Mouse (Mus musculus) MEL (cell line): ENCODE data around the gene Kcnc3. TPM values are rescaled to one million over a fixed set of nuclear protein-coding genes. Genes with fewer than 3 reads are reported as not detected.

Experiments
- DNase-seq: peaks from one replicate; pipeline ENCODE4 v3.0.0; 2011; ENCODE audit warnings: low read depth, low spot score
- H3K27ac ChIP-seq: 2 replicates; pipeline ENCODE4 v1.5.1; 2012; ENCODE audit warnings: low read depth, mild to moderate bottlenecking, control low read depth, low read length, moderate library complexity; ENCODE audit not compliant: control insufficient read depth
- H3K27me3 ChIP-seq, 2 experiments: fragments of 150-350 bp in 1 of 2; sonication (generic) in 1 of 2; 2 replicates each; pipeline ENCODE4 v1.6.1; 2012; ENCODE audit warnings: low read length in 2 of 2, mild to moderate bottlenecking in 2 of 2, improper control_type of control experiment in 1 of 2, moderate library complexity in 1 of 2; ENCODE audit not compliant: insufficient read depth in 2 of 2, control insufficient read depth in 1 of 2
- H3K36me3 ChIP-seq, 2 experiments: 2 replicates each; pipeline ENCODE4 v1.6.1; 2012 to 2014; ENCODE audit warnings: low read length in 2 of 2, improper control_type of control experiment in 1 of 2, inconsistent platforms in 1 of 2, mild to moderate bottlenecking in 1 of 2; ENCODE audit not compliant: insufficient read depth in 2 of 2, control insufficient read depth in 1 of 2
- H3K4me1 ChIP-seq, 2 experiments: fragments of 150-350 bp in 1 of 2; sonication (generic) in 1 of 2; 2 replicates each; pipeline ENCODE4 v1.6.1; 2012; ENCODE audit warnings: low read length in 2 of 2, improper control_type of control experiment in 1 of 2, mild to moderate bottlenecking in 1 of 2; ENCODE audit not compliant: insufficient read depth in 2 of 2, control insufficient read depth in 1 of 2
- H3K4me3 ChIP-seq, 2 experiments: fragments of 150-350 bp in 1 of 2; sonication (generic) in 1 of 2; 2 replicates each; pipeline ENCODE4 v1.5.1; 2012; ENCODE audit warnings: low read depth in 2 of 2, low read length in 2 of 2, mild to moderate bottlenecking in 2 of 2, moderate library complexity in 2 of 2, control low read depth in 1 of 2, improper control_type of control experiment in 1 of 2; ENCODE audit not compliant: control insufficient read depth in 1 of 2, insufficient read depth in 1 of 2
- H3K79me2 ChIP-seq: 2 replicates; pipeline ENCODE4 v1.6.1; 2012; ENCODE audit warnings: mild to moderate bottlenecking, low read length, moderate library complexity; ENCODE audit not compliant: control insufficient read depth, poor library complexity, insufficient read depth
- H3K9ac ChIP-seq: 2 replicates; pipeline ENCODE4 v1.6.1; 2012; ENCODE audit warnings: low read depth, mild to moderate bottlenecking, control low read depth, low read length, moderate library complexity; ENCODE audit not compliant: control insufficient read depth, poor library complexity, severe bottlenecking
- H3K9me3 ChIP-seq: fragments of 150-350 bp; sonication (generic); replicated peaks from 2 replicates; pipeline ENCODE4 v1.6.1; 2012; ENCODE audit warnings: mild to moderate bottlenecking, low read length, improper control_type of control experiment, moderate library complexity; ENCODE audit not compliant: insufficient read depth
- BHLHE40 ChIP-seq: IDR thresholded peaks from 2 replicates; pipeline ENCODE4 v1.6.1; 2012; ENCODE audit warnings: low read depth, mild to moderate bottlenecking, inconsistent platforms, low read length, improper control_type of control experiment, borderline replicate concordance
- CHD1 ChIP-seq: IDR thresholded peaks from 2 replicates; pipeline ENCODE4 v1.6.1; 2012; ENCODE audit warnings: low read depth, mild to moderate bottlenecking, inconsistent platforms, low read length, improper control_type of control experiment
- E2F4 ChIP-seq: IDR thresholded peaks from 2 replicates; pipeline ENCODE4 v1.6.1; 2011; ENCODE audit warnings: low read depth, low read length, improper control_type of control experiment, borderline replicate concordance
- ELF1 ChIP-seq: IDR thresholded peaks from 2 replicates; pipeline ENCODE4 v1.6.1; 2014; ENCODE audit warnings: low read depth, mild to moderate bottlenecking, inconsistent platforms, low read length, improper control_type of control experiment, moderate library complexity
- EP300 ChIP-seq, 2 experiments: IDR thresholded peaks; 2 replicates each; pipeline ENCODE4 v1.6.1; 2011; ENCODE audit warnings: improper control_type of control experiment in 2 of 2, low read length in 2 of 2, low read depth in 1 of 2, mild to moderate bottlenecking in 1 of 2
- ETS1 ChIP-seq: IDR thresholded peaks from 2 replicates; pipeline ENCODE4 v1.6.1; 2012; ENCODE audit warnings: low read depth, mild to moderate bottlenecking, inconsistent platforms, low read length, improper control_type of control experiment, moderate library complexity
- GABPA ChIP-seq: IDR thresholded peaks from 2 replicates; pipeline ENCODE4 v1.6.1; 2012; ENCODE audit warnings: low read depth, mild to moderate bottlenecking, inconsistent platforms, low read length, improper control_type of control experiment, moderate library complexity
- GATA1 ChIP-seq: IDR thresholded peaks from 2 replicates; pipeline ENCODE4 v1.6.1; 2011; ENCODE audit warnings: low read depth, low read length, improper control_type of control experiment
- JUND ChIP-seq: IDR thresholded peaks from 2 replicates; pipeline ENCODE4 v1.6.1; 2011; ENCODE audit warnings: low read depth, mild to moderate bottlenecking, improper control_type of control experiment, low read length
- KAT2A ChIP-seq: conservative IDR thresholded peaks from 2 replicates; pipeline ENCODE4 v1.6.1; 2012; ENCODE audit warnings: low read depth, low read length, improper control_type of control experiment, inconsistent platforms
- MAZ ChIP-seq: IDR thresholded peaks from 2 replicates; pipeline ENCODE4 v1.6.1; 2012; ENCODE audit warnings: low read depth, mild to moderate bottlenecking, inconsistent platforms, low read length, improper control_type of control experiment
- MYB ChIP-seq: IDR thresholded peaks from 2 replicates; pipeline ENCODE4 v1.6.1; 2011; ENCODE audit warnings: mild to moderate bottlenecking, low read depth, low read length, improper control_type of control experiment
- MYC ChIP-seq: IDR thresholded peaks from 2 replicates; pipeline ENCODE4 v1.6.1; 2011; ENCODE audit warnings: low read depth, mild to moderate bottlenecking, low read length, improper control_type of control experiment, moderate library complexity
- NRF1 ChIP-seq: IDR thresholded peaks from 2 replicates; pipeline ENCODE4 v1.6.1; 2014; ENCODE audit warnings: low read depth, mild to moderate bottlenecking, inconsistent platforms, low read length, improper control_type of control experiment, moderate library complexity; ENCODE audit not compliant: poor library complexity, insufficient read depth, severe bottlenecking
- POLR2A ChIP-seq, 2 experiments: IDR thresholded peaks; 2 replicates each; pipeline ENCODE4 v1.6.1; 2011 to 2012; ENCODE audit warnings: low read length in 2 of 2, mild to moderate bottlenecking in 2 of 2, control low read depth in 1 of 2, improper control_type of control experiment in 1 of 2, low read depth in 1 of 2, moderate library complexity in 1 of 2; ENCODE audit not compliant: control insufficient read depth in 1 of 2, insufficient read depth in 1 of 2, poor library complexity in 1 of 2
- POLR2AphosphoS2 ChIP-seq: IDR thresholded peaks from 2 replicates; pipeline ENCODE4 v1.6.1; 2011; ENCODE audit warnings: low read length, improper control_type of control experiment
- POLR2AphosphoS5 ChIP-seq: IDR thresholded peaks from 2 replicates; pipeline ENCODE4 v1.6.1; 2012; ENCODE audit warnings: low read depth, borderline replicate concordance, mild to moderate bottlenecking, inconsistent platforms, low read length, moderate library complexity, mixed read lengths
- RAD21 ChIP-seq: IDR thresholded peaks from 2 replicates; pipeline ENCODE4 v1.6.1; 2011; ENCODE audit warnings: mild to moderate bottlenecking, low read depth, low read length, improper control_type of control experiment
- RCOR1 ChIP-seq: IDR thresholded peaks from 2 replicates; pipeline ENCODE4 v1.6.1; 2012; ENCODE audit warnings: low read depth, mild to moderate bottlenecking, inconsistent platforms, low read length, improper control_type of control experiment
- SMC3 ChIP-seq: IDR thresholded peaks from 2 replicates; pipeline ENCODE4 v1.6.1; 2011; ENCODE audit warnings: low read depth, low read length, improper control_type of control experiment
- USF2 ChIP-seq, 2 experiments: IDR thresholded peaks; 2 replicates each; pipeline ENCODE4 v1.6.1; 2011 to 2012; ENCODE audit warnings: improper control_type of control experiment in 2 of 2, low read length in 2 of 2, borderline replicate concordance in 1 of 2, inconsistent platforms in 1 of 2, low read depth in 1 of 2, mild to moderate bottlenecking in 1 of 2; ENCODE audit not compliant: insufficient read depth in 1 of 2
- ZC3H11A ChIP-seq: IDR thresholded peaks from 2 replicates; pipeline ENCODE4 v1.6.1; 2012; ENCODE audit warnings: low read depth, mild to moderate bottlenecking, inconsistent platforms, low read length, improper control_type of control experiment
- ZKSCAN1 ChIP-seq: IDR thresholded peaks from 2 replicates; pipeline ENCODE4 v1.6.1; 2012; ENCODE audit warnings: low read depth, mild to moderate bottlenecking, inconsistent platforms, low read length, improper control_type of control experiment, moderate library complexity
- ZNF384 ChIP-seq: IDR thresholded peaks from 2 replicates; pipeline ENCODE4 v1.6.1; 2012; ENCODE audit warnings: low read depth, mild to moderate bottlenecking, inconsistent platforms, low read length, improper control_type of control experiment
- polyA plus RNA-seq, 2 experiments: library from polyadenylated mRNA; stranded (reverse) in 1 of 2; unstranded in 1 of 2; fragments of >175 nt in 1 of 2; fragments of >200 nt in 1 of 2; gene quantifications; 2 replicates each; pipeline versions ENCODE4 v1.2.1 to v1.2.4; 2012; ENCODE audit warnings: low replicate concordance in 2 of 2, low read depth in 1 of 2; ENCODE audit not compliant: insufficient read length in 2 of 2, insufficient read depth in 1 of 2, missing spikeins in 1 of 2
- total RNA-seq: library from RNA; depleted of rRNA; stranded (reverse); fragments of 300-350 nt; gene quantifications from 2 replicates; pipeline ENCODE4 v1.2.3, GENCODE M21; 2012

Gene Kcnc3
- total and polyA plus RNA-seq, 3 experiments: not detected

GRCm38 (mm10) chr7:44570989-44571388, 19.5 kb upstream of the Kcnc3 start:
- Histone ChIP-seq H3K9ac (no peak overlapping the region), H3K9me3 (no peaks in the 10 kb centered on the region), H3K4me3 (no peak overlapping the region)
- no peak for DNase-seq
- TF ChIP-seq KAT2A (no peak), GATA1 (no peak), POLR2AphosphoS2 (no peak), GABPA (no peak), MAZ (no peak), SMC3 (no peak), RCOR1 (no peak), ZC3H11A (no peak), EP300 (IDR thresholded peaks at IDR 0.05; ENCODE audit: low read depth in 1 of 2, low read length in 2 of 2) (no peak), MYC (no peak), CHD1 (no peak), E2F4 (no peak), NRF1 (no peak), ZKSCAN1 (no peak), RAD21 (no peak), ELF1 (no peak), JUND (no peak), USF2 (IDR thresholded peaks at IDR 0.05; ENCODE audit: borderline replicate concordance in 1 of 2, insufficient read depth in 1 of 2, low read depth in 1 of 2, low read length in 2 of 2) (no peak), ETS1 (no peak)
- TF ChIP-seq, all 39 proteins: peak for 0
- Histone ChIP-seq H3K27ac (no peak overlapping the region), H3K79me2 (no peaks in the 10 kb centered on the region), H3K4me1 (no peaks in the 10 kb centered on the region), H3K36me3 (no peaks in the 10 kb centered on the region), H3K27me3 (no peaks in the 10 kb centered on the region)

GRCm38 (mm10) chr7:44571811-44572210, 18.7 kb upstream of the Kcnc3 start:
- Histone ChIP-seq H3K79me2 (no peaks in the 10 kb centered on the region), H3K9me3 (no peaks in the 10 kb centered on the region), H3K4me1 (no peaks in the 10 kb centered on the region), H3K4me3 (no peak overlapping the region), H3K27me3 (no peaks in the 10 kb centered on the region), H3K27ac (no peak overlapping the region), H3K9ac (no peak overlapping the region), H3K36me3 (no peaks in the 10 kb centered on the region)
- DNase-seq: no peak
- TF ChIP-seq RCOR1 (no peak), SMC3 (no peak), ZC3H11A (no peak), POLR2AphosphoS5 (no peak), MYB (no peak), POLR2A (IDR thresholded peaks at IDR 0.05; ENCODE audit: control insufficient read depth in 1 of 2, insufficient read depth in 1 of 2, low read depth in 1 of 2, low read length in 2 of 2, poor library complexity in 1 of 2) (no peak), BHLHE40 (no peak), ZKSCAN1 (no peak), ZNF384 (no peak), MAZ (no peak)
